Mouse (Mus musculus) forebrain, postnatal 0 days (tissue): Measurements from ENCODE around the gene Opa3. TPM values are rescaled to one million over a fixed set of nuclear protein-coding genes. Genes with fewer than 3 reads are reported as not detected.

ENCODE experiments used
- ATAC-seq: fragments of 200-750 bp; cut with Nextera tagmentation; 2 replicates; pipeline ENCODE4 v1.8.0; 2017; ENCODE audit warnings: mild to moderate bottlenecking, moderate library complexity
- DNase-seq: peaks from one replicate; pipeline ENCODE4 v3.0.0-alpha.2; 2015
- H3K27ac ChIP-seq: fragments of 300-500 bp; sonication (generic); 2 replicates; pipeline ENCODE4 v1.5.1; 2014; ENCODE audit warnings: low read depth, mild to moderate bottlenecking, antibody characterized with exemption, low read length, moderate library complexity, mixed read lengths
- H3K27me3 ChIP-seq: fragments of 300-500 bp; sonication (generic); 2 replicates; pipeline ENCODE4 v1.6.1; 2014; ENCODE audit warnings: mild to moderate bottlenecking, low read length, mixed read lengths; ENCODE audit not compliant: insufficient read depth
- H3K36me3 ChIP-seq: fragments of 300-500 bp; sonication (generic); 2 replicates; pipeline ENCODE4 v1.6.1; 2014; ENCODE audit warnings: mild to moderate bottlenecking, moderate library complexity; ENCODE audit not compliant: insufficient read depth
- H3K4me1 ChIP-seq: fragments of 300-500 bp; sonication (generic); 2 replicates; pipeline ENCODE4 v1.6.1; 2014; ENCODE audit warnings: antibody characterized with exemption; ENCODE audit not compliant: insufficient read depth
- H3K4me2 ChIP-seq: fragments of 300-500 bp; sonication (generic); 2 replicates; pipeline ENCODE4 v1.6.1; 2014; ENCODE audit warnings: low read depth, mild to moderate bottlenecking, moderate library complexity
- H3K4me3 ChIP-seq: fragments of 300-500 bp; sonication (generic); 2 replicates; pipeline ENCODE4 v1.5.1; 2014; ENCODE audit warnings: low read depth, low read length, mixed read lengths
- H3K9ac ChIP-seq: fragments of 300-500 bp; sonication (generic); 2 replicates; pipeline ENCODE4 v1.6.1; 2014; ENCODE audit warnings: mild to moderate bottlenecking
- H3K9me3 ChIP-seq: fragments of 300-500 bp; sonication (generic); 2 replicates; pipeline ENCODE4 v1.6.1; 2016; ENCODE audit warnings: low read length
- CTCF ChIP-seq: sonication (generic); IDR thresholded peaks from 2 replicates; pipeline ENCODE4 v1.5.1; 2016; ENCODE audit warnings: antibody characterized with exemption, control low read depth, low read depth
- WGBS: fragments of 180-500 bp; shearing (Covaris S2); extraction: QIAGEN DNeasy Blood & Tissue Kit; methylation state at CpG from one replicate; pipeline ENCODE4 v1.1.7; 2014; 5-methylcytosine and 5-hydroxymethylcytosine counted together
- polyA plus RNA-seq: library from polyadenylated mRNA; unstranded; fragments of >200 nt; fragmentation: Nextera tagmentation; extraction: Ambion mirVana; gene quantifications from 2 replicates; pipeline ENCODE4 v1.2.1, GENCODE M21; 2015
- total RNA-seq: library from RNA; depleted of rRNA; stranded (reverse); fragments of >200 nt; gene quantifications from 2 replicates; pipeline ENCODE4 v1.2.3, GENCODE M21; 2014

Gene Opa3
- total and polyA plus RNA-seq, 2 experiments from 2014 or later: 32.2 to 35.8 TPM

DNA sequence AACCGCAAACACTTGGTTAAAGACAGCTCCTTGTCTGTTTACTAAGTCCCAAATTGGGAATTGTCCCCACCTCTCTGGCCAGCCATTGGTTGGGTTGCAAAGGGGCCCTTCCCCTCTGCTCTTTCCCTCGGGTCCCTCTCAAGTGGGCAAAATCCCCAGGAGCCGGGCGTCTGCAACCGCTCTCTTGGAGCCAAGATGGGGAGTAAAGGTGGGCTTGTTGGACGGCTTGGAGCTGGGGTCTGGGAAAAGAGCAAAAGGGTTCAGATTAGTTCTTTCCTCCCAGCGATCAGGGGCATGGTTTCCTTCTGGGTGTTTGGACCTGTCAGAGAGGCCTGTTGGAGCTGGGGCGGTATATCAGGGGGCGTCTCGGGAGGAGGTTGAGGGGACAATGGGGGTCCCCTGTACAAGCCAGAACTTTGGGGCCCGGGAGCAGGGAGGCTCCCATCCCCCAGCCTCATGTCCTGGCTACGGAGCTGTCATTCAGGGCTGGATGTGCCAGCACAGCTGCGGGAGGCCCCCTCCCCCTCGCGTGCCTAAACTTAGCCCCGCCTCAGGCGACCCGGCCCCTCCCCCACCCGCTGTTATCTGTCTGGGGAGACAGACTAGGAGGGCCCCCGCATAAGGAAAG is 62.9 kb downstream of the Opa3 start:
- Histone ChIP-seq H3K9me3 (no peaks in the 10 kb centered on the region), H3K9ac (no peak overlapping the region)

DNA sequence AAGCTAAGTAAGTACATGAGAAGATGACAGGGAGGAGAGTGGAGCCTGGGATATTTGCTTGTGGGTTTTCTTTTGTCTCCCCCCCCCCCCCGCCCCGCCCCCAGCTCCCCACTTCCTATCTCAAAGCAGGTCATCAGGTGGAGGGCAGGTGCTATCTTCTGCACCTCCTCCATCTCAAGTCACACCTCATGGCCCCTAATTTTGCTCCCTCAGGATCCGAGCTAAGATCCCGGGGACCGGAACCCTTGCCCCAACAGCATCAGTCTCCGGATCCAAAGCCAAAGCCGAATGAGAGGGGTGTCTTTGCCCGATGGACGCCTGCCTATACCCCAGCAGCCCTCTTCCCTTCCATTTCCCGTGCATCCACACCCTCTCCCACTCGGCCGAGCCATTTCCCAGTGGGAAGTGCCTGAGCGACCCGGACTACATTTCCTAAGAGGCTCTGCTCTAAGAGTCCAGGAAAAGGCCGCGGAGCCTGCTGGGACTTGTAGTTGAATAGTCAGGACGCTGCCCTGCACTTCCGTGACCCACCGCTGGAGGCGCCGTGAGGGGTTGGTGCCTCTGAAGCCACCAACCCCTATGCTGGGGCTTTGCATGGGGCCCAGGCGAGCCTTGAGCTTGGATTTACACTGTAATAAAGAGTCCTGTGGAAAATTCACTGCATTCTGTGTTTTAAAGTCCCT is 67.5 kb downstream of the Opa3 start:
- Histone ChIP-seq H3K27me3 (no peaks in the 10 kb centered on the region), H3K4me2 (no peak overlapping the region), H3K36me3 (peaks cover 22% of the 10 kb centered on the region), H3K4me1 (peaks cover 4% of the 10 kb centered on the region; the same call in 1 of the 2 replicates), H3K27ac (no peak overlapping the region; the same call in 1 of the 2 replicates), H3K9me3 (no peaks in the 10 kb centered on the region), H3K4me3 (no peak overlapping the region), H3K9ac (no peak overlapping the region)
- DNase-seq: peak; percentile 95
- peak; percentile 93 for TF ChIP-seq CTCF
- WGBS: 20% methylated on average over 21 of the region's 22 CpGs
- ATAC-seq: peak; percentile 82

More for the DNA sequence above, 62.9 kb downstream of the Opa3 start:
- Histone ChIP-seq H3K4me1 (peaks cover 4% of the 10 kb centered on the region), H3K4me3 (peak overlapping the region; percentile 9; the same call in 1 of the 2 replicates), H3K27ac (0 out of 2 replicates have a peak overlapping the region, but pooled peaks have one; percentile 29), H3K27me3 (no peaks in the 10 kb centered on the region), H3K36me3 (peaks cover 55% of the 10 kb centered on the region), H3K4me2 (peak overlapping the region; percentile 27)
- ATAC-seq (no peak), DNase-seq (no peak)
- no peak for TF ChIP-seq CTCF
- WGBS: 8% methylated on average over 17 of the region's 20 CpGs

DNA sequence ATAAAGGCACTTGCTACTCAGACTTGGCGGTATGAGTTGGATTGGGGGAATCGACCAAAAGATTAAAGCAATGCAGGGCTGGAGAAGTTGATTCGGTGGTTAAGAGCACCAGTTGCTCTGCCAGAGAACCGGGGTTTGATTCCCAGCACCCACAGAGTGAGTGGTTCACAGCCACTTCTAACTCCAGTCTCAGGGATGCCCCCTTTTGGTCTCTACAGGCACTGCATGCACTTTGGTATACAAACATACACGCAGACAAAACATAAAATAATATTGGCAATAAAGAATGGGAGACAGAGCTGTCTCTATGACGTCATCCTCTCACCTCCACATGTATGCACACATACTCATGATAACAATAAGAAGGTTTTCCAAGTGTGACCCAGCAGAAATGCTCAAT is 68.9 kb downstream of the Opa3 start:
- 89% methylated on average over 6 of the region's 6 CpGs for WGBS
- Histone ChIP-seq H3K36me3 (peaks cover 21% of the 10 kb centered on the region), H3K4me2 (no peak overlapping the region), H3K27me3 (no peaks in the 10 kb centered on the region), H3K4me1 (no peaks in the 10 kb centered on the region), H3K9me3 (no peaks in the 10 kb centered on the region), H3K9ac (no peak overlapping the region), H3K4me3 (no peak overlapping the region), H3K27ac (no peak overlapping the region)
- peak; percentile 31 for TF ChIP-seq CTCF
- no peak for ATAC-seq
- no peak for DNase-seq

DNA sequence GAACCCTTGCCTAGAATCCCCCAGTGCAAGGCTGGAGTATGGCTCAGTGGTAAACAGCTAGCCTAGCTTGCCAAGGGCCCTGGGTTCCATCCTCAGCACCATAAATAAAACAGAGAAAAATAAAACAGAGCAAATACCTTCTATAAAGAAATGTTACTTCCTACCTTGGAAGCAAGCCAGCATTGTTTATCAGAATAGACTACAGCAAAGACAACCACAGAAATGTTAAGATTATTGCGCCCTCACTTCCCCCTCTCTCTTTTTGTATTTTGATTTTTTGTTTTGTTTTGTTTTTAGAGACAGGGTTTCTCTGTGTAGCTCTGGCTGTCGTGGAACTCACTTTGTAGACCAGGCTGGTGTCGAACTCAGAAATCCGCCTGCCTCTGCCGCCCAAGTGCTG is 69.7 kb downstream of the Opa3 start:
- no peak overlapping the region for H3K4me2 ChIP-seq
- ATAC-seq: no peak
- H3K4me1 ChIP-seq: no peaks in the 10 kb centered on the region
- H3K9me3 ChIP-seq: no peaks in the 10 kb centered on the region
- H3K36me3 ChIP-seq: peaks cover 21% of the 10 kb centered on the region
- no peak for DNase-seq
- no peak overlapping the region for H3K27ac ChIP-seq
- no peak for TF ChIP-seq CTCF
- no peaks in the 10 kb centered on the region; the same call in 1 of the 2 replicates for H3K27me3 ChIP-seq
- no peak overlapping the region for H3K9ac ChIP-seq
- 92% methylated on average over 5 of the region's 5 CpGs for WGBS
- no peak overlapping the region for H3K4me3 ChIP-seq

DNA sequence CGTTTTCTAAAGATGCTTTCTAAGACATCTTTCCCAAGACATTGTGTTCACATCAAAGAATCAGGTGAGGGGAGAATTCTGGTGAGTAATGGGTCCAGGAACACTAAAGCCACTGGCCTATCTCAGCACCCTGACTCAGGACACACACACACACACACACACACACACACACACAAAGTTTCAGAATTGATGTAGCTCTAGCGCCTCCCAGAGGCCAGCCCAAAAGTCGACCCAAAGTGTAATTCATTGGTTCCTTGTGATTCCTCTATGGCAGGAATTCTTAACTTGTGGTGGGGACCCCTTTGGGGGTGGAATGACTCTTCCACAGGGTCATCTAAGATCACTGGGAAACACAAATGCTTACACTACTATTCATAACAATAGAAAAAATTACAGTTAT is 71.1 kb downstream of the Opa3 start:
- Histone ChIP-seq H3K27ac (no peak overlapping the region), H3K9me3 (no peaks in the 10 kb centered on the region), H3K4me3 (no peak overlapping the region), H3K4me1 (no peaks in the 10 kb centered on the region), H3K36me3 (peaks cover 9% of the 10 kb centered on the region), H3K4me2 (no peak overlapping the region), H3K27me3 (no peaks in the 10 kb centered on the region; the same call in 1 of the 2 replicates), H3K9ac (no peak overlapping the region)
- TF ChIP-seq CTCF: peak; percentile 84
- DNase-seq: peak; percentile 77
- ATAC-seq: no peak
- 19% methylated on average over 3 of the region's 3 CpGs for WGBS

DNA sequence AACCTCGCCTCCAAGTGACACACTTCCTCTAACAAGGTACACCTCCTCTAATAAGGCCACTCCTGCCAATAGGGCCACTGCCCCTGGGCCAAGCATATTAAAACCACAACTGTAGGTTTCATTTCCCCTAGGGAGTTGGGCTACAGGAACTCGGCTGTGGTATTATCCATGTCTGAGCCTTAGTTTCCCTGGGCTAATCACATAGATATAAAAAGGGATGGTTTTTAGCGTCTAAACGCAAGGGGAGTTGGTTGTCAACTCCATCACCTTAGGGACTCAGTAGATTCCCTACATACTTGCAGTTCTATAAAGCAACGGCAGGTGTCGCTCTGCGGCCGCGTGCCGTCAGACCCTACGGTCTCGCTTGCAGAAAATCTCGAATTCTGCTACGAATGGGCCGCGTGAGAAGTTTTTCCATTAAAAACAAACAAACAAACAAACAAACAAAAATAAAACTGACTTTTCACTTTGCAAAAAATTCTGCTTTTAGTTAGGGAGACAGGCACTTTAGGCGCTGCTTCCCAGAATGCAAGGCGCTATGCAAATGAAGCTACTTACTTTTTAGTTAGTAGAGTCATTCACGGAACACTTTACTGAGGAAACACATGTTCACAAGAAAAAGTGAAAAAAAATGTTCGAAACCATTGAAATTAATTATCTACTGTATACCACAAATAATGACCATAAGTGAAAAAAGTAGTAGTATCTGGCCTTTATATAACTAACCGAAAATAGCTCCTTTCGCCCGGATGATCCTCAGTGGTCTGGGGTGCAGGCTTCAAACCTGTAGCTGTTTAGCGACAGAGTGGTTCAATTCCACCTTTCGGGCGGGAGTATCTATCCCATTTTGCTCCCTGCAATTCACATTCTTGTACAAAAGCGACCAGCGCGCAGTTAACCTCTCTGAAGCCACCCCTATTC is 72.6 kb downstream of the Opa3 start:
- Histone ChIP-seq H3K9me3 (no peaks in the 10 kb centered on the region), H3K9ac (peak overlapping the region; percentile 42), H3K4me3 (peak overlapping the region; percentile 40), H3K4me1 (peaks cover 7% of the 10 kb centered on the region; the same call in 1 of the 2 replicates), H3K36me3 (no peaks in the 10 kb centered on the region; the same call in 1 of the 2 replicates), H3K27me3 (peaks cover 8% of the 10 kb centered on the region), H3K4me2 (peak overlapping the region; percentile 59), H3K27ac (no peak overlapping the region; the same call in 1 of the 2 replicates)
- WGBS: under 1% methylated on average over 29 of the region's 29 CpGs
- peak; percentile 95 for TF ChIP-seq CTCF
- peak; percentile 76 for ATAC-seq
- DNase-seq: peak; percentile 92
